Mouse (Mus musculus) cerebellum, adult (tissue): ENCODE data around the gene Sphk1.

Source experiments
- ATAC-seq: cut with Nextera tagmentation; 2 replicates; pipeline ENCODE4 v1.9.2; 2017; ENCODE audit warnings: mild to moderate bottlenecking, moderate library complexity, mixed read lengths; ENCODE audit not compliant: insufficient number of reproducible peaks, low FRiP score, low TSS enrichment

Gene Sphk1

GRCm38 (mm10) chr11:116506151-116506875, 24.4 kb upstream of the Sphk1 start:
- no peak for ATAC-seq

GRCm38 (mm10) chr11:116508689-116509088, 22.0 kb upstream of the Sphk1 start:
- no peak for ATAC-seq

- no peak for ATAC-seq
These were observed 19.3 kb upstream of the Sphk1 start for GRCm38 (mm10) chr11:116511301-116511868.

- ATAC-seq, result no peak
These were observed 18.6 kb upstream of the Sphk1 start for GRCm38 (mm10) chr11:116512154-116512553.

- no peak for ATAC-seq
These were observed 17.7 kb upstream of the Sphk1 start for GRCm38 (mm10) chr11:116512987-116513386.

GRCm38 (mm10) chr11:116513531-116514038, 17.1 kb upstream of the Sphk1 start:
- ATAC-seq, result no peak

- no peak for ATAC-seq
These were observed 15.2 kb upstream of the Sphk1 start for GRCm38 (mm10) chr11:116515330-116516020.

GRCm38 (mm10) chr11:116518482-116518881, 12.2 kb upstream of the Sphk1 start:
- ATAC-seq, result no peak

- ATAC-seq, result no peak
These were observed 9.6 kb upstream of the Sphk1 start for GRCm38 (mm10) chr11:116521143-116521542.

- ATAC-seq, result no peak
These were observed 8.7 kb upstream of the Sphk1 start for GRCm38 (mm10) chr11:116522046-116522445.

GRCm38 (mm10) chr11:116522886-116523698, 7.6 kb upstream of the Sphk1 start:
- no peak for ATAC-seq

GRCm38 (mm10) chr11:116523699-116524189, 7.0 kb upstream of the Sphk1 start:
- no peak for ATAC-seq

- no peak for ATAC-seq
These were observed 1.9 kb upstream of the Sphk1 start for GRCm38 (mm10) chr11:116528636-116529320.

- no peak for ATAC-seq
These were observed 856 bp downstream of the Sphk1 start for GRCm38 (mm10) chr11:116531371-116532191.

GRCm38 (mm10) chr11:116532262-116532809, 1.6 kb downstream of the Sphk1 start:
- no peak for ATAC-seq

- ATAC-seq, result no peak
These were observed 2.1 kb downstream of the Sphk1 start for GRCm38 (mm10) chr11:116532810-116533338.

- no peak for ATAC-seq
These were observed 2.8 kb downstream of the Sphk1 start for GRCm38 (mm10) chr11:116533341-116534153.
